Mouse (Mus musculus) lung, adult 2 months (tissue): Measurements from ENCODE around the gene Thrb.

Source experiments
- CTCF ChIP-seq: fragments of 200-500 bp; IDR thresholded peaks from 2 replicates; pipeline ENCODE4 v1.5.1; 2011; ENCODE audit warnings: mild to moderate bottlenecking, low read length, control low read depth; ENCODE audit not compliant: insufficient read depth
- POLR2A ChIP-seq: fragments of 200-500 bp; IDR thresholded peaks from 2 replicates; pipeline ENCODE4 v1.6.1; 2011; ENCODE audit warnings: low read depth, mild to moderate bottlenecking, control low read depth, low read length, borderline replicate concordance; ENCODE audit errors: extremely low read depth

DNA sequence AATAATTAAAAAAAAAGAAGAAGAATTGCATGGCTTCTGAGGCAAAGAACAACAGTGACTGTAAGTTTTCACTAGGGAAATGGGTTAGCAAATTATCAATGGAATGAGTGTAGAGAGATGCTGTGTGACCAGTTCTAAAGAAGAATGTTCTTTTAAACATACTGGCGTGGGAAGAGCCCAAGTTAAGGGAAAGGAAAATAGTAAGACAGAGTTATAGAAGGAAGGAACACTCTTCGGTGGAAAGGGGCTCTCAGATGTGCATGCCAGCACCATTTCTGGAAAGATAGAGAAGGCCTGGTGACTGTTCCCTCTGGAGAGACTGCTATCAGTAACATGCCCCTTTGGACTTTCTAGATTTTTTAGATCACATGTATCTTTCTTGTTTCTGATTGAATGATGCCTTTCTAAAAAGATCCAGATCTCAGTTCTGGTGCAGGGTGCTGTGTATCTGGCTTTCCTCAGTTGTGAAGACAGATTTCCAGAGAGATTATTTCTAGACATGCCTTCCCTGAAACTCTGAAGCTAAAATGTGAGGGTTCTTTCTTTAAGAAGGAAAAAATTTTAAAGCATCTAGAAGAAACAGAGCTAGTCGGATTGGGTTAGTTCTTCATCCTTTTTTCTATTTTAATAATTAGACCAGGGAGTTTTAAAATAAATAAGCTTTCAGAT, 144.0 kb downstream of the Thrb start:
- TF ChIP-seq POLR2A (no peak), CTCF (no peak)
